Mouse (Mus musculus): ENCODE results near the gene Dynll1. TPM values are rescaled to one million over a fixed set of nuclear protein-coding genes. Genes with fewer than 3 reads are reported as not detected.

Gene Dynll1
- polyA plus RNA-seq, 1 experiment from 2014 or later = 1,839 TPM

GRCm38 (mm10) chr5:115300035-115300744 lies 609 bp downstream of the Dynll1 start:
- Histone ChIP-seq H3K9me3 (no peaks in the 10 kb centered on the region), H3K4me1 (peaks cover 46% of the 10 kb centered on the region), H3K36me3 (replicated peaks) (peaks cover 44% of the 10 kb centered on the region), H3K4me3 (peak overlapping the region; percentile 95), H3K27me3 (replicated peaks; ENCODE audit: low read depth, poor library complexity, severe bottlenecking) (0 out of 2 replicates have a peak, but pooled peaks cover 3% of the 10 kb centered on the region), H3K27ac (replicated peaks) (peak overlapping the region; percentile 93)
- under 1% methylated on average over 46 of the region's 46 CpGs for WGBS
- DNase-seq (ENCODE audit: low spot score) = peak; percentile 73

GRCm38 (mm10) chr5:115296347-115296746 lies 4.5 kb downstream of the Dynll1 start:
- no peak for DNase-seq (ENCODE audit: low spot score)
- WGBS = 87% methylated on average over 10 of the region's 10 CpGs
- H3K4me1 ChIP-seq = peaks cover 40% of the 10 kb centered on the region
- H3K27ac ChIP-seq (replicated peaks) = no peak overlapping the region
- H3K36me3 ChIP-seq (replicated peaks) = peaks cover 82% of the 10 kb centered on the region
- H3K27me3 ChIP-seq (replicated peaks; ENCODE audit: low read depth, poor library complexity, severe bottlenecking) = no peaks in the 10 kb centered on the region
- H3K9me3 ChIP-seq = no peaks in the 10 kb centered on the region
- no peak overlapping the region; the same call in 1 of the 2 replicates for H3K4me3 ChIP-seq

GRCm38 (mm10) chr5:115294173-115294572 lies 6.6 kb downstream of the Dynll1 start:
- H3K27me3 ChIP-seq (replicated peaks; ENCODE audit: low read depth, poor library complexity, severe bottlenecking) = no peaks in the 10 kb centered on the region
- WGBS = 90% methylated on average over 8 of the region's 8 CpGs
- peaks cover 27% of the 10 kb centered on the region for H3K4me1 ChIP-seq
- no peaks in the 10 kb centered on the region for H3K9me3 ChIP-seq
- DNase-seq (ENCODE audit: low spot score) = no peak
- H3K4me3 ChIP-seq = no peak overlapping the region
- peaks cover 99% of the 10 kb centered on the region for H3K36me3 ChIP-seq (replicated peaks)
- no peak overlapping the region for H3K27ac ChIP-seq (replicated peaks)

- 0 out of 2 replicates have a peak overlapping the region, but pooled peaks have one; percentile 5 for H3K4me3 ChIP-seq
- 94% methylated on average over 3 of the region's 3 CpGs for WGBS
- H3K36me3 ChIP-seq (replicated peaks) = peaks cover 63% of the 10 kb centered on the region
- H3K27ac ChIP-seq (replicated peaks) = no peak overlapping the region
- no peak for DNase-seq (ENCODE audit: low spot score)
- H3K9me3 ChIP-seq = no peaks in the 10 kb centered on the region
- H3K4me1 ChIP-seq = peaks cover 7% of the 10 kb centered on the region
- no peaks in the 10 kb centered on the region for H3K27me3 ChIP-seq (replicated peaks; ENCODE audit: low read depth, poor library complexity, severe bottlenecking)
Measured at GRCm38 (mm10) chr5:115284735-115285134, 16.1 kb downstream of the Dynll1 start.

- Histone ChIP-seq H3K27me3 (replicated peaks; ENCODE audit: low read depth, poor library complexity, severe bottlenecking) (no peaks in the 10 kb centered on the region), H3K9me3 (no peaks in the 10 kb centered on the region), H3K4me3 (peak overlapping the region; percentile 87), H3K36me3 (replicated peaks) (peaks cover 25% of the 10 kb centered on the region), H3K4me1 (peaks cover 7% of the 10 kb centered on the region), H3K27ac (replicated peaks) (peak overlapping the region; percentile 85)
- no peak for DNase-seq (ENCODE audit: low spot score)
- WGBS = 12% methylated on average over 17 of the region's 17 CpGs
Measured at GRCm38 (mm10) chr5:115280050-115280687, 20.6 kb downstream of the Dynll1 start.

GRCm38 (mm10) chr5:115279226-115280049 lies 21.4 kb downstream of the Dynll1 start, which contains the start of gene Coq5:
Gene Coq5, plus strand, starts transcription at chr5:115279666.
- Histone ChIP-seq H3K36me3 (replicated peaks) (peaks cover 18% of the 10 kb centered on the region), H3K27ac (replicated peaks) (peak within 1 kb of the TSS; percentile 85), H3K4me1 (peaks cover 7% of the 10 kb centered on the region), H3K27me3 (replicated peaks; ENCODE audit: low read depth, poor library complexity, severe bottlenecking) (no peaks in the 10 kb centered on the region), H3K4me3 (peak within 1 kb of the TSS; percentile 87), H3K9me3 (no peaks in the 10 kb centered on the region)
- DNase-seq (ENCODE audit: low spot score) = peak; percentile 86
- WGBS = 3% methylated on average over 45 of the region's 45 CpGs

GRCm38 (mm10) chr5:115278785-115279184 lies 22.0 kb downstream of the Dynll1 start:
- peaks cover 7% of the 10 kb centered on the region for H3K4me1 ChIP-seq
- H3K4me3 ChIP-seq = no peak overlapping the region
- no peak for DNase-seq (ENCODE audit: low spot score)
- no peak overlapping the region for H3K27ac ChIP-seq (replicated peaks)
- H3K9me3 ChIP-seq = no peaks in the 10 kb centered on the region
- no peaks in the 10 kb centered on the region for H3K27me3 ChIP-seq (replicated peaks; ENCODE audit: low read depth, poor library complexity, severe bottlenecking)
- H3K36me3 ChIP-seq (replicated peaks) = peaks cover 11% of the 10 kb centered on the region
- WGBS = 54% methylated on average over 2 of the region's 2 CpGs

- 89% methylated on average over 1 of the region's 1 CpGs for WGBS
- no peaks in the 10 kb centered on the region for H3K9me3 ChIP-seq
- peaks cover 5% of the 10 kb centered on the region; the same call in 1 of the 2 replicates for H3K36me3 ChIP-seq (replicated peaks)
- no peak overlapping the region for H3K4me3 ChIP-seq
- no peak for DNase-seq (ENCODE audit: low spot score)
- H3K4me1 ChIP-seq = peaks cover 14% of the 10 kb centered on the region
- H3K27me3 ChIP-seq (replicated peaks; ENCODE audit: low read depth, poor library complexity, severe bottlenecking) = no peaks in the 10 kb centered on the region
- no peak overlapping the region for H3K27ac ChIP-seq (replicated peaks)
Measured at GRCm38 (mm10) chr5:115278053-115278452, 22.7 kb downstream of the Dynll1 start.

GRCm38 (mm10) chr5:115275998-115276397 lies 24.8 kb downstream of the Dynll1 start:
- DNase-seq (ENCODE audit: low spot score) = peak; percentile 66
- Histone ChIP-seq H3K4me3 (no peak overlapping the region), H3K27me3 (replicated peaks; ENCODE audit: low read depth, poor library complexity, severe bottlenecking) (no peaks in the 10 kb centered on the region), H3K27ac (replicated peaks) (no peak overlapping the region), H3K36me3 (replicated peaks) (no peaks in the 10 kb centered on the region), H3K9me3 (no peaks in the 10 kb centered on the region), H3K4me1 (peaks cover 22% of the 10 kb centered on the region)
- 34% methylated on average over 14 of the region's 14 CpGs for WGBS

GRCm38 (mm10) chr5:115274771-115275170 lies 26.0 kb downstream of the Dynll1 start:
- H3K4me1 ChIP-seq = peaks cover 28% of the 10 kb centered on the region
- peaks cover 6% of the 10 kb centered on the region for H3K36me3 ChIP-seq (replicated peaks)
- H3K4me3 ChIP-seq = no peak overlapping the region
- no peaks in the 10 kb centered on the region for H3K27me3 ChIP-seq (replicated peaks; ENCODE audit: low read depth, poor library complexity, severe bottlenecking)
- 87% methylated on average over 1 of the region's 1 CpGs for WGBS
- H3K9me3 ChIP-seq = no peaks in the 10 kb centered on the region
- H3K27ac ChIP-seq (replicated peaks) = no peak overlapping the region
- no peak for DNase-seq (ENCODE audit: low spot score)

GRCm38 (mm10) chr5:115274353-115274752 lies 26.4 kb downstream of the Dynll1 start:
- WGBS = 80% methylated on average over 1 of the region's 1 CpGs
- no peaks in the 10 kb centered on the region for H3K27me3 ChIP-seq (replicated peaks; ENCODE audit: low read depth, poor library complexity, severe bottlenecking)

GRCm38 (mm10) chr5:115273549-115274135 lies 27.2 kb downstream of the Dynll1 start:
- Histone ChIP-seq H3K4me3 (peak overlapping the region; percentile 100), H3K27ac (replicated peaks) (peak overlapping the region; percentile 92)

More at GRCm38 (mm10) chr5:115274353-115274752, 26.4 kb downstream of the Dynll1 start:
- Histone ChIP-seq H3K36me3 (replicated peaks) (peaks cover 10% of the 10 kb centered on the region), H3K27ac (replicated peaks) (no peak overlapping the region), H3K4me1 (peaks cover 32% of the 10 kb centered on the region), H3K4me3 (no peak overlapping the region), H3K9me3 (no peaks in the 10 kb centered on the region)
- DNase-seq (ENCODE audit: low spot score) = no peak

More at GRCm38 (mm10) chr5:115273549-115274135, 27.2 kb downstream of the Dynll1 start:
- Histone ChIP-seq H3K4me1 (peaks cover 35% of the 10 kb centered on the region), H3K9me3 (no peaks in the 10 kb centered on the region), H3K27me3 (replicated peaks; ENCODE audit: low read depth, poor library complexity, severe bottlenecking) (no peaks in the 10 kb centered on the region), H3K36me3 (replicated peaks) (peaks cover 17% of the 10 kb centered on the region)
- WGBS = 75% methylated on average over 6 of the region's 6 CpGs
- no peak for DNase-seq (ENCODE audit: low spot score)
